Mouse (Mus musculus): ENCODE results near the gene Hacd2.

DNA sequence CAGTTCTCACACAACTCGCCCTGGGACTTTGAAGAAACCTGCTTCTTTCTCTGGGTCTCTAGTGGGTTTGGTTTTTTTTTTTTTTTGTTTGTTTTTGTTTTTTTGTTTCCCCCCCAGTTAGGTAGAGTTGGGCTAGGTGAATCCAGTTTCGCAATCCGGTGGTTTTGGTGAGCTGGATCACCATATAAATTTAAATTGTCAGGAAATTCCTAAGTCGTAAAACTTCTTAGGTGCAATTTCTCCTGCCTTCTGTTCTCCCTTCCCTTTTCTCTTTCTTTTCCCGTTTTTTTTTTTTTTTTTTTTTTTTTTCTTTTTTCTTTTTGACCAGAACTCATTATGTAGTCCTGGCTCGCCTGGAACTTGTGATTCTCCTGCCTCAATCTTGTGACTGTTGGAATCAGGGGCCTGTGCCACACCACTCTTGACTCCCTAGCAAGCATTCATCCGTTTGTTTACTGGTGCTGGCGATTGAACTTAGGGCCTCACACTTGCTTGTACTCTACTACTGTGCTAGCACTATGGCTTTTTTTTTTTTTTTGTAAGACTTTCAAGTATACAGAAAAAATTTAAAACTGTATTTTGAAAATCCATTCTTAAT lies 1.0 kb downstream of the Hacd2 start:
- TF ChIP-seq CTCF (IDR thresholded peaks at IDR 0.05; ENCODE audit: low read depth, low read length) (no peak), GATA1 (IDR thresholded peaks at IDR 0.05; ENCODE audit: borderline replicate concordance, low read length) (no peak), POLR2AphosphoS5 (IDR thresholded peaks at IDR 0.05; ENCODE audit: insufficient replicate concordance, low read depth, low read length) (no peak), GATA2 (IDR thresholded peaks at IDR 0.05; ENCODE audit: borderline replicate concordance, low read depth, low read length) (no peak), TAL1 (conservative IDR thresholded peaks at IDR 0.05; ENCODE audit: low read depth, low read length) (no peak)

Measured in G1E (cell line).